Mouse (Mus musculus): Measurements from ENCODE around the gene CK137956.

GRCm38 (mm10) chr4:127900893-127901456 lies 69.8 kb downstream of the CK137956 start:
- TF ChIP-seq CTCF (IDR thresholded peaks at IDR 0.05; ENCODE audit: low read depth): no peak
- no peak for TF ChIP-seq EP300 (IDR thresholded peaks at IDR 0.05; ENCODE audit: low read depth)
